Mouse (Mus musculus) layer of hippocampus, adult 8-10 months (tissue): ENCODE results near the gene Grik3. TPM values are rescaled to one million over a fixed set of nuclear protein-coding genes. Genes with fewer than 3 reads are reported as not detected.
A peak's percentile ranks its signal among the peaks of the same experiment; 100 is the strongest.
"Not testable (repeated sequence)": the region's sequence is repeated elsewhere in the genome, so short reads cannot be mapped to it uniquely, and the experiment has no call there.

Experiments
- DNase-seq, 2 experiments: peaks; one replicate each; pipeline ENCODE4 v3.0.0; 2022; ENCODE audit warnings: low spot score in 2 of 2
- total RNA-seq, 4 experiments: library from RNA; stranded (reverse); gene quantifications; 2 replicates each; pipeline ENCODE4 v1.2.4; 2022

The Grik3 gene
- total RNA-seq, 4 experiments from 2014 or later: 24.6 to 30.4 (median 26.8) TPM

DNA sequence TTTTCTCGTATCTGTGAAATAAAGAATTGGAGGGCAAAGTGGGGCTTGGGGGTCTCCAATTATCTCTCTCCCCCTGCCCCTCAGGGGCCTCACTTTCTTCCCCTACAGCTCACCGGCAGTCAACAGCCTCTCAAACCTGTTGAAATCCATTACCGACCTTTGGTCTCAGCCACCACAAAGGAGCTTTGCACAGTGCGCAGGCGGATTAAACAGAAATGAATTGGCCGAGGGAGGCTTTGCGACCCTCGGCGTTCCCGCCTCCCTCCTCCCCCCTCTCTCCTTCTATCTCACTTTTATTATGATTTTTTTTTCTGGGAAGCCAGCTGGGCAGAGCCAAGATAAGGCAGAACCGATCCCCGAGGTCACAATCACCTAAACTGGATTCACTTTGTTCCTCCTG is 97.1 kb downstream of the Grik3 start:
- DNase-seq: no peak

- no peak for DNase-seq
These were observed 99.9 kb downstream of the Grik3 start for GRCm38 (mm10) chr4:125590241-125590919.

DNA sequence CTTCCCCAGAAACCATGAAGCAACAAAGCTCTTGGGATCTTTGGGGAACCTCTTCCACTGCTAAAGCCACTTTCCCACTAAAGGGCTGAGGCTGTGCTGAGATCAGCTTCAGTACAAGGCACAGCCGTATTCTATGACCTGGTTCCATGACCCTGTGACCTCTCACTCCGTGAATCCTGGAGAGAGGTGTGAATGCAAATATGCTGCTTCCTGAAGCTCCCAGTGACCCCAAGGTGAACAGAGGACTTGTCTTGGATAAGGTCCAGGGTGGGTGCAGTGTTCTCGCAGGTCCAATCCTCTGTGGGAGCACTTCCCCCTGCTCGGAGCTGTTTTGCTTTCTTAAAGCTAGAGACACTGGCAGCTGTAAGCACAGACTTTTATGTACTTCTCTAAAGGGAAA is 102.2 kb downstream of the Grik3 start:
- no peak for DNase-seq

DNA sequence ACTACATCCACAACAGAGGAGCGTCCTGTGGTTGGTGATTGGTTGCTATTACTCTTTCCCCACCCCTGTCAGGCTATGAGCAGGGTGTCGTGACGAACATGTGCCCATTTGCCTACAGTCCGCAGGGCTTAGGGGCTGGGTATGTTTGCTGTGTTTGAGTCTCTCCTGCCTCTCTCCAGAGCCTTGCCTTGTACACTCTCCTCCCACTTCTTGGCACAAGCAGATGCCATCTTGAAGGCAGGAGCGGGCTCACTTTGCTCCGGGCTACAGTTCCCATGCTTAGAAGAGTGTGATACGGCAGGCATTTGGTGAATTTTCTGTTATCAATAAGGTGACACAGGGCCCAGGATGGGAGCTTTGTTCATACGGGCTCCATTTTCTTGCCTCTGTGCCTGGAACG is 104.5 kb downstream of the Grik3 start:
- no peak for DNase-seq

DNA sequence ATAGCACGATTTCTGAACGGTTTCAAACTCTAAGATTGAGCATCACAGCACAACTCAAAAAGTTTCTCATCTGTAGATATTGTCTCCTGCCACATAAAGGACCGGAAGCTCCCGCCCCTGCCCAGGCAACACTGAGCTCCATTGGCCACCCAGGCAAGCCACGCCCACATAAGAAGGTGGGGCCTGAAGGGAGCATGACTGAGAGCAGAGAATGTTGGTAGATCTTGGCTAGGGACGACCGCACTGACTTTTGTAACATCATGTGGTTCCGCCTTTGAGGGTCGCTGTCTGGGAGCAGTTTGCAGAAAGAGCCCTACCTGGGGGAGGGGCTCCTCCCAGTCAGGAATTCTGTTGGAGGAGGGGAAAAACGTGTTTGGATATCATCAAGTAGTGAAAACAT is 108.2 kb downstream of the Grik3 start:
- DNase-seq: no peak

DNA sequence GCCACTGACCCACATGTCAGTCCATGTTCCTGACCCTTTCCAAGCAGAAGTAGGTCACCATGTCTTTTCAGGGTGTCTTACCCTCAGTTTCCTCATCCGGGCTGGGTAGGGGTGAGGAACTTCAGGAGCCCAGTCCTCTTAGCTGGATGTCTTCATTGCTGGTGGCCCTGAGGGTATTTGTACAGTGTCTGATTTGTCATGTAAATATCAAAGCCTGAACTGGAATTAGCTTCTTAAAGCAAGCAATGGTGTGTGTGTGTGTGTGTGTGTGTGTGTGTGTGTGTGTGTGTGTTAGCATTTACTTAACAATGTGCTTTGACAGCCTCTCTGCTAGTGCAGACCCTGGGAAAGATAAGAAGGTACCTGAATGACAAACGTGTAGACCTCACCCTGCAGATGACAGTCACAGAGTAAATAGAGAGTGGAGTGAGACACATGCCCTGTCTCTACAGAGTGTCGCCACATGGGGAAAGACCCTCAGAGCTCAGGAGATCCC is 109.1 kb downstream of the Grik3 start:
- no peak for DNase-seq

- DNase-seq: no peak
These were observed 110.1 kb downstream of the Grik3 start for GRCm38 (mm10) chr4:125600642-125601041.

DNA sequence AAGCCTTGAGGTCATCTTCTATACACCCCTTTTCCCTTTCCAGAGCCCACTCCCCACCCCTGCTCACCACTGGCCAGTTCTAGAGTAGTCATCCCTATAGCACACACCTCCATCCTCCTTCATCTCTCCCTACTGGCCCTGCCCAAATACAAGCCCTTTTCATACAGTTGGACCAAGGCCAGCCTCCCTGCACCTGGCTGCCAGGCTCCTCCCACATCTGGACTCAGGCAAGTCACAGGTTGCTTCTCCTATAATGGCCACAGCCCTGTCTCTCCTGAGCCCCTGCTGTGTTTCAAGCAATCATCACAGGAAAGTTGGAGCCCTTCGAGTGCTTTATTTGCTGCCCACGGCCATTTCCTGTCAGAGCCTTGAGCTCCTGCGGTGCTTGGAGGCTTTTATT is 110.8 kb downstream of the Grik3 start:
- DNase-seq: no peak

DNA sequence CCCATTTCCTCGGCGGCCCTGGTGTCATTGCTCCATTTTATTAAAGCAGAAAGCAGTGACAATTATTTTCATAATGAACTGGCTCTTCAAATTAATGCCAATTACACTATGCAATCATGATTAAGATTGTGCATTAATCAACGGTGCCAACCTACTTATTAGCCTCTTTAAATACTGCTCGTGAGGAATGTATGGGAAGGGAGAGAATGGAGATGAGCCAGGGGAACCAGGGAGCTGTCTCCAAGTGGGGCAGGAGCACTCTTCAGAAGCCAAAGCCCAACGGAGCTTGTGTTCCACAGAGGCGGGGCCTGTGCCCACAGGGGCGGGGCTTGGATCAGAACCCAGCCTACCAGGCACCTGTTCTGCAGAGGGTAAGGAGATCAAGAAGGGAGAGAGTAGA is 114.0 kb downstream of the Grik3 start:
- no peak for DNase-seq

DNA sequence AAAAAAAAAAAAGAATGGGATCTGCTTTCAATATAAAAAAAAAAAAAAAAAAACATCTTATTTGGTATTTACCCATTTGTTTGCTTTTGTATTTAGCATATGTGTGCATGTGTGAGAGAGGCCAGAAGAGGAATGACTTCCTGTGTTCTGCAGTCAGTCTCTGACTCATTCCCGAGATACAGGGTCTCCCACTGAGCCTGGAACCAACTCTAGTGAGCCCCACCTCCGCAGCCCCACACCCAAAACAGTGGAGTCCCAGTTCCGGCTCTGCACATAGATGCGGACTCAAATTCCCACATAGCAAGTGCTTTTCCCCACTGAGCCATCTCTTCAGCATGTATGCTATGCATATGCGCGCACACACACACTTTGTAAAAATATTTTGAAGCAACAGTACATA is 115.6 kb downstream of the Grik3 start:
- no peak for DNase-seq

DNA sequence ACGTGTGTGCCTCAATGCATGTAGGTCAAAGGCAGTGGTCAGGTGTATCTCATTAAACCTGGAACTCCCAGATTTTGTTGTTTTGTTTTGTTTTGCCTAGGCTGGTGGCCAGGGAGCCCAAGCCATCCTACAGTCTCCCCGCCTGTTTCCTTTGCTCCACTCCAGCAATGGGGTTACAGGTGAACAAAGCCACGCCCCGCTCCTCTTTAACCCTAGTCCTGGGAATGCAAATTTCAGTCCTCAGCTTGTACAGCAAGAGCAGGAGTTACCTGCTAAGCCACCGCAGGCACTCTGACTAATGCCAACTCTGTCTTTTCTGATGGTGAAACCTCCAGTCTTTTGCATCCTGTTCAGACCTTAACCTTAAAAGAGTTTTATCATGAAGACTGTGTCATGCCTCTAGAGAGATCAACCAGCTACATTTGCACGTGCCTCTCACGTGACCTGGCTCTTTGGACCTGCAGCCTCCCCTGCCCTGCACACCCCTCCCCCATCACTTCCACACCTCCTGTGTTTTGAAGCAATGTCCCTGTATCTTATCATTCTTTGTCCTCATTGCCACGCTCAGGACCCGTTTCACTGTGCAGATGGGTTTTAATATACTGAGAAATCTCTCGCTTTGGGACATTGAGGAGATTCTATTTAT is 117.0 kb downstream of the Grik3 start:
- DNase-seq: no peak

DNA sequence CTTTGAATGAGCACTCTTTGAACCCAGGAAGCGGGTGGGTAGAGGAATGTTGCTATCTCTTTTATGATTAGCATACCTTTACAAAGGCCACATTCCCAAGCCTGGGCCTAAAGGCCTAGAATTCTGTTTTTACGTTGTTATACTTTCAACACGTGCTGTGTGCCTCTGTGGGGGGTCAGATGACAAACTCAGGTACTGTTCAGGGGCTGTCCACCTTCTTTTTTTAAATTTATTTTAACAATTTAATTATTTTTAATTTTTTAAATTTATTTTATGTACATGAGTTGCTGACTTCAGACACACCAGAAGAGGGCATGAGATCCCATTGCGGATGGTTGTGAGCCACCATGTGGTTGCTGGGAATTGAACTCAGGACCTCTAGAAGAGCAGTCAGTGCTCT is 118.4 kb downstream of the Grik3 start:
- DNase-seq: not testable (repeated sequence)

DNA sequence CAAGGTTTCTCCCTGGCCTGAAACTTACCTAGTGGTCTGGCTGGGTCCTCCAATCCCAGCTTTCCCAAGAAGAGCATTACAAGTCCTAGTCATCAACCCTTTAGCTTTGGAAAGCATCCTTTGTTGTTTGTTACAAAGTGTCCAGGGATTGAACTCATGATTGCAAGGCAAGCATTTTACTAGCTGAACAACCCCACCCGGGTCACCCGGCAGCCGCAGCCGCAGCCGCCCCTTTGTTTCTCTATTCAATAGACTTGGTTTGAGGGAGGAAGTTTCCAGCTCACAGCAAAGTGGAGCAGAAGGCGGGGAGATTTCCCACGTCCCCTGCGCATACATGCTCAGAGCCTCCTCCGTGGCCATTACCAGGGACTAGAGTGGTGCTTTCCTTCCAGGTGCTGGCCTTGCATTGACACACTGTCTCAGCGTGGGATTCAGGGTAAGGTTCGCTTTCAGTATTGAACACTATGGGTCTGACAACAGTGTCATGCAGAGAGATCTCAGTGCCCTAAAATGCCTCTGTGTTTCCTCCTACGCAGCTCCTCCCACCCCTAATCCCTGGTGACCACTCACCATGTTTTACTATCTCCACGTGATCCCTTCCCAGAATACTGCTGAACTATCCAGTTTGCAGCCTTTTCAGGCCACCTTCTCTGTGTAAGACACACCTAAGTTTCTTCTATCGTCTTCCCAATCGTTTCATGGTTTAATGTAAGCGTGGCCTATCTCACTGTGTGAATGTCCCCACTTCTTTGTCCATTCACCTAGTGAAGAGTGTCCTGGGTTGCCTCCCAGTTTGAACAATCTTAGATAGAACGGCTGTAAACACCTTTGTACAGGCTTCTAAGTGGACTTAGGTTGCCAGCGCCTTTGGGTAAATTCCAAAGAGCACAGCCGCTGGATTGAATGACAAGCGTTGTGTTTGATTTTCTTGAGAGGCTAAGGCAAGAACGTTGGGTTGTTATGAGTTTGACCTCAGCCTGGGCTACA is 119.1 kb downstream of the Grik3 start:
- no peak for DNase-seq

GRCm38 (mm10) chr4:125617851-125618250 is 127.4 kb downstream of the Grik3 start:
- no peak for DNase-seq

DNA sequence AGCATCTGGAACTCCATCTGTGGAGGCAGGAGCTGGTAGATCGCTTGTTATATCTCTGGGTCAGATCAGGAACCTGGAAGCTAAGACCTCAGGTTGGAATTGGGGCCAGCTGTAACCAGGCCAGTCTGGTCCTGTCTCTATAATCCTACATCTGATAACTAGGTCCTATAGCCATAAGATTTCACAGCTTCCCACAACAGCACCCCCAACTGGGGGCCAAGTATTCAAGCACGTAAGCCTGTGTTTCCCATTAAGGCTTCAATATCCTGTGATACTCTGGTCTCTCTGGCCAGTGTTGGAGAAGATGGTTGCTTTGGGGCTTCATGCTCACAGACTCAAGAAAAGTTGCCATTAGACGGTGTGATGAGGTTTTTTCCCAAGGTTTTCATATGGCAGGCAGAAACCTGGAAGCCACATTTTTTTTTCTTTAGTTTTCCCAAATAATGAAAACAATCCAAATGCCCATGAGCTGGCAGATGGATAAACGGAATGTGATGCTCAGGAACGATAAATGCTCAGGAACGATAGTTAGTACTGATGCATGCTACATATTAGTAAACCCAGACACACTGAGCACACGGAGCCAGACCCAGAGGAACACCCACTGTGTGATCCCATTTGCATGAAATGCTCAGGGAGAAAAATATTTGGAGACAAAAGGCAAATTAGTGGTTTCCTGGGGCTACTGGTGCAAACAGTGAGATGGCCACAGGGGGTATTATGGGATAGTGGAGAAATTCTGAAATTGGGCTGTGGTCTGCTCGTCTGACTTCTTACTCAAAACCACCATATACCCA is 128.2 kb downstream of the Grik3 start:
- no peak for DNase-seq

DNA sequence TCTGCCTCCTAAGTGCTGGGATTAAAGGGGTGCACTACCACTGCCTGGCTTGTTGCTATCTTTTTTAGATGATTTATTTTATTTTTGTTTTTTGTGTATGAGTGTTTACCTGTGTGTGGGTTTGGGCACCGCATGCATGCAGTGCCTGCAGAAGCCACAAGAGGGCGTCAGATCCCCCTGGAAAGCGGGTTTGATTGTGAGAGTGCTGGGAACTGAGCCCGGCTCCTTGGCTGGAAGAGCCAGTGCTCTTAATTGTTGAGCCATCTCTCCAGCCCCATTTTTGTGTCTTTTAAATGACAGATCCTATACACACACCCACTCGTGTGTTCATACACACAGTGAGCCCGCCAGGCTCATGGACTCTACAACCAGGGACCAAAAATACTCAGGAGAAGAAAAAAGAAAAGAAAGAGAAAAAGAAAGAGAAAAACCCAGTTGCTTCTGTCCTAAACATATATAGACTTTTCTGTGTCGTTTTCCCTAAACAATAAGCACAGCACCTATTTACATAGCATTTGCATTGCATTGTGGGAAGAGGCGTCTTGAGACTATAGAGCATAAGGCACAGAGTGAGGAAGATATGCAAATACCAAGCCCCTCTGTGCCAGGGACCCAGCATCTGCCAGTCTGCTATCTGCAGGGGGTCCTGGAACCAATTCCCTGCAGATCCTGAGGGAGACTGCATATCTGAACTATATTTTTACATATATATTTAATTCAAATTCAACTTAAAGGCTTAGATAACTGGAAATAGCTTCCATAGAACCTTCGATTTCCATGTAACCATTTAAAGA is 134.6 kb downstream of the Grik3 start:
- no peak for DNase-seq

- peak; percentile 56 to 68 for DNase-seq
These were observed 139.0 kb downstream of the Grik3 start for GRCm38 (mm10) chr4:125629544-125629943.

DNA sequence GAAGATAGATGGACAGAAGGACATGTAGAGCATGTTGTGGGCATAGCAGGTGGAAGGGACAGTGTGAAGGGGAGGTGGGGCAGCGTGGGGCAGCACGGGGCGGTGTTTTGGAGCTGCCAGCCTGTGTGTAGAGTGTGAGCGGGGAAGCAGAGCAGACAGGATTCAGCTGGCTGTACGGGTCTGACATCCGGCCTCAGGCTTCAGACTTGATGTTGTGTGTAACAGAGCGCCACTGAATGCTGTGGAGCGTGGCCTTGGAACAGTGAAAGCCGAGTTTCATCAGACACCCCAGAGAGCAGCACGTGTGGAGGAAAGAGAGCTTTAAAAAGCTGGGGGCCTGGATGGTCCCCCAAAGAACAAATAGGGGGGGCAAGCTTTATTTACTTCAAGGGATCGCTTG is 144.5 kb downstream of the Grik3 start:
- no peak for DNase-seq

- peak; percentile 54 for DNase-seq
These were observed 146.3 kb downstream of the Grik3 start for GRCm38 (mm10) chr4:125636616-125637304.

DNA sequence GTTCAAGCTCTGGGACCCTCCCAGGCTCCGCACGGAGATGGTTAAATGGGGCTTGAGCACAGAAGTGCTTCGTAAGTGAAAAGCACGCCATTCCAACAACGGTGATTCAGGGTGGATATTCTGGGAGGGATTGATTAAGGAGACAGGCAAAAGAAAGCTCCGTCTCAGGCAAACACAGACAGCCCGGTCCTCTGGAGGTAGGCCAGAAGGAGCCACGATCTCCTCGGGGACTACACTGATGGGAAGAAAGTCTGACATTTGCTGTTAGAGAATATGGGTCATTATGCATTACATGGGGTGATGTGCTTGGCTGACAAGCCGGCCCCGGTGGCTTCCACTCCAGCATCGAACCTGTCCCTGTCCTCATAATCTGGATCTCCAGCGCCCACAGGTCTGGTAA is 146.9 kb downstream of the Grik3 start:
- no peak for DNase-seq
